Mouse (Mus musculus): ENCODE measurements around the gene Gm11077. TPM values are rescaled to one million over a fixed set of nuclear protein-coding genes. Genes with fewer than 3 reads are reported as not detected.

The Gm11077 gene
- not detected in 2 replicates for polyA plus RNA-seq (2015; fragmentation: Nextera tagmentation; extraction: Ambion mirVana)

DNA sequence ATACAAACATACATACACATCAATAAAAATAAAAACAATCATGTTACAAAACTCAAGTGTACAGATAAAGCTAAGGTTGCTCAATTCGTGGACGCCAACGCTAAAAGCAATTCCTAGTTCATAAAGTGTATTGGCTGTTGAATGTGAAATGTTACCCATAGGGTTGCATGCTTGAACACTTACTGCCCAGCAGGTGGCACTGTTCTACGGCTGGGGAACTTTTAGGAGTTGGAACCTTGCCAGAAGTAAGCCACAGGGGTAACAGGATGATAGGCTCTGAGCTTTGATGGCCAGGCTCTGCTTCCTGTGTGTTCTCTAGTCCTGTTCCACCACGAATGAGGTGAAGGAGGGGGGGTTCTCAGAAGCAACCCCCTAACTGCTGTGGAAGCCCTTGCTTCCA lies at the start of gene Gm11077:
TSS of gene Gm11077 (plus strand) at position 13 of the 400 bp plus-strand sequence.

Other genes with a start within 250 kb of the Gm11077 start
- gene Aebp2, start 106.6 kb upstream of the Gm11077 start, polyA plus RNA-seq (2015; fragmentation: Nextera tagmentation; extraction: Ambion mirVana) = 6.1 and 7.6 TPM in 2 replicates

Data from urinary bladder, postnatal 0 days (tissue).